Mouse (Mus musculus) ES-E14 (cell line): ENCODE data around the gene Rnpepl1.

Source experiments
- CHD2 ChIP-seq: IDR thresholded peaks from 2 replicates; pipeline ENCODE4 v1.6.1; 2014; ENCODE audit warnings: mild to moderate bottlenecking, low read depth, low read length, inconsistent platforms
- HCFC1 ChIP-seq: IDR thresholded peaks from 2 replicates; pipeline ENCODE4 v1.6.1; 2012; ENCODE audit warnings: low read length, inconsistent platforms, borderline replicate concordance; ENCODE audit not compliant: insufficient read depth
- MAFK ChIP-seq: IDR thresholded peaks from 2 replicates; pipeline ENCODE4 v1.6.1; 2014; ENCODE audit warnings: mild to moderate bottlenecking, low read depth, low read length, inconsistent platforms; ENCODE audit not compliant: insufficient read depth
- ZC3H11A ChIP-seq: IDR thresholded peaks from 2 replicates; pipeline ENCODE4 v1.6.1; 2012; ENCODE audit warnings: low read depth, mild to moderate bottlenecking, inconsistent platforms, low read length, borderline replicate concordance
- ZNF384 ChIP-seq: IDR thresholded peaks from 2 replicates; pipeline ENCODE4 v1.6.1; 2012; ENCODE audit warnings: low read depth, low read length, inconsistent platforms

- TF ChIP-seq HCFC1 (no peak), ZC3H11A (no peak), MAFK (no peak), ZNF384 (no peak), CHD2 (no peak)
Measured at GRCm38 (mm10) chr1:92874011-92874410, 36.6 kb upstream of the Rnpepl1 start.
